Comparison of ENCODE assay signal across 25 mouse cellular contexts in the genomic region with DNA sequence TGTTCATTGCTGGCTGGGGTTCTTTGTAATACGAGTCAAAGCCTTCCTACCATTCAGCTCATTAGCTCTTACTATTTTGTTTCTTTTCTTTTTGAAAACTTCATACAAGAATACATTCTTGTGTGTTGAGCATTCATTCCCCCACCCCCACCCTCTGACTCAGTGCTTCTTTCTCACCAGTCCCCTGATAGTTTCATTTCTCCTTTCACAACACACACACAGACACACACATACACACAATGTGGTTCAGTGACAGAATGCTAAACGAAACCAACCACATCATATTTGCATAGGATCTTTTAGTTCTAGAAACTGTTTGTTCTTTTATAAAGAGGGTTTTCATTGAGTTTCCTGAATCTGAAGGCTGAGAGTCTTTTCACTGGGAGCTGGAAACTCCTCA. TPM values are rescaled to one million over a fixed set of nuclear protein-coding genes. Genes with fewer than 3 reads are reported as not detected.
DNase-seq lines count a peak whose midpoint lies in the region; ATAC-seq and TF ChIP-seq lines count a peak whose summit lies in the region.
"Had no signal": no experiment of that assay in that cellular context is flagged by ENCODE, and none has a peak within 500 bp of the region (broad histone marks: within the 10 kb centered on the region; RNA-seq: fewer than 3 reads in every experiment).

No protein-coding gene starts in this region.

- no peaks in the 10 kb centered on the region for H3K9me3 ChIP-seq in forebrain, embryonic 12.5 days
- no peaks in the 10 kb centered on the region for H3K9me3 ChIP-seq in forebrain, postnatal 0 days (ENCODE audit: low read length)
- H3K9me3 ChIP-seq in hindbrain, postnatal 0 days (ENCODE audit: low read length) = no peaks in the 10 kb centered on the region
- no peaks in the 10 kb centered on the region for H3K9me3 ChIP-seq in kidney, embryonic 14.5 days (ENCODE audit: control insufficient read depth, low read length)
- H3K9me3 ChIP-seq: embryonic facial prominence, embryonic 13.5 days; hindbrain, embryonic 15.5 days; limb, embryonic 15.5 days; midbrain, embryonic 12.5 days; neural tube, embryonic 12.5 days had no signal

- no peaks in the 10 kb centered on the region for H3K27me3 ChIP-seq in forebrain, embryonic 12.5 days
- H3K27me3 ChIP-seq in forebrain, postnatal 0 days (ENCODE audit: insufficient read depth, low read length) = no peaks in the 10 kb centered on the region
- H3K27me3 ChIP-seq in hindbrain, postnatal 0 days (ENCODE audit: insufficient read depth, low read length) = no peaks in the 10 kb centered on the region
- no peaks in the 10 kb centered on the region for H3K27me3 ChIP-seq in kidney, embryonic 14.5 days (ENCODE audit: control insufficient read depth, insufficient read depth, low read length)
- H3K27me3 ChIP-seq: embryonic facial prominence, embryonic 13.5 days; hindbrain, embryonic 15.5 days; limb, embryonic 15.5 days; midbrain, embryonic 12.5 days; neural tube, embryonic 12.5 days had no signal

- H3K27ac ChIP-seq in forebrain, embryonic 12.5 days = peak overlapping the region; percentile 8; the same call in 1 of the 2 replicates
- H3K27ac ChIP-seq in forebrain, postnatal 0 days (ENCODE audit: low read depth, low read length) = no peak overlapping the region
- H3K27ac ChIP-seq in embryonic fibroblast, embryonic 13.5 days (ENCODE audit: insufficient read depth, low read length) = peak overlapping the region; percentile 40; the same call in 1 of the 2 replicates
- H3K27ac ChIP-seq in hindbrain, postnatal 0 days = no peak overlapping the region
- no peak overlapping the region for H3K27ac ChIP-seq in kidney, embryonic 14.5 days (ENCODE audit: low read depth, low read length)
- H3K27ac ChIP-seq: embryonic facial prominence, embryonic 13.5 days; heart, adult 2 months; hindbrain, embryonic 15.5 days; kidney, postnatal 0 days; limb, embryonic 15.5 days; midbrain, embryonic 12.5 days; neural tube, embryonic 12.5 days; stomach, postnatal 0 days had no signal

- H3K4me2 ChIP-seq in forebrain, embryonic 12.5 days = no peak overlapping the region
- no peak overlapping the region for H3K4me2 ChIP-seq in forebrain, postnatal 0 days (ENCODE audit: low read depth)
- no peak overlapping the region for H3K4me2 ChIP-seq in hindbrain, postnatal 0 days (ENCODE audit: low read depth, low read length)
- H3K4me2 ChIP-seq in kidney, embryonic 14.5 days (replicated peaks; ENCODE audit: low read depth, low read length) = no peak overlapping the region
- H3K4me2 ChIP-seq: embryonic facial prominence, embryonic 13.5 days; hindbrain, embryonic 15.5 days; limb, embryonic 15.5 days; midbrain, embryonic 12.5 days; neural tube, embryonic 12.5 days had no signal

- H3K36me3 ChIP-seq in forebrain, embryonic 12.5 days (replicated peaks) = no peaks in the 10 kb centered on the region
- no peaks in the 10 kb centered on the region for H3K36me3 ChIP-seq in forebrain, postnatal 0 days (ENCODE audit: insufficient read depth)
- H3K36me3 ChIP-seq in hindbrain, postnatal 0 days (ENCODE audit: insufficient read depth, low read length) = no peaks in the 10 kb centered on the region
- H3K36me3 ChIP-seq in kidney, embryonic 14.5 days (ENCODE audit: control insufficient read depth, insufficient read depth, low read length) = no peaks in the 10 kb centered on the region
- H3K36me3 ChIP-seq: embryonic facial prominence, embryonic 13.5 days; hindbrain, embryonic 15.5 days; limb, embryonic 15.5 days; midbrain, embryonic 12.5 days; neural tube, embryonic 12.5 days had no signal

- TF ChIP-seq CTCF in forebrain, postnatal 0 days (IDR thresholded peaks at IDR 0.05; ENCODE audit: low read depth) = no peak
- no peak for TF ChIP-seq CTCF in embryonic fibroblast, embryonic 13.5 days (IDR thresholded peaks at IDR 0.05; ENCODE audit: borderline replicate concordance, insufficient read depth, low read length)
- TF ChIP-seq CTCF in hindbrain, postnatal 0 days (IDR thresholded peaks at IDR 0.05; ENCODE audit: low read depth) = no peak

- H3K4me3 ChIP-seq in forebrain, embryonic 12.5 days (replicated peaks) = no peak overlapping the region
- H3K4me3 ChIP-seq in forebrain, postnatal 0 days (ENCODE audit: low read depth, low read length) = no peak overlapping the region
- no peak overlapping the region for H3K4me3 ChIP-seq in embryonic fibroblast, embryonic 13.5 days (ENCODE audit: insufficient read depth, low read length)
- no peak overlapping the region for H3K4me3 ChIP-seq in hindbrain, postnatal 0 days (ENCODE audit: low read length)
- H3K4me3 ChIP-seq in kidney, embryonic 14.5 days (ENCODE audit: low read length) = no peak overlapping the region
- H3K4me3 ChIP-seq: embryonic facial prominence, embryonic 13.5 days; heart, adult 2 months; hindbrain, embryonic 15.5 days; limb, embryonic 15.5 days; midbrain, embryonic 12.5 days; neural tube, embryonic 12.5 days had no signal

- no peak for ATAC-seq in forebrain, embryonic 12.5 days (ENCODE audit: low FRiP score)
- ATAC-seq in forebrain, postnatal 0 days = no peak
- peak; percentile 99 for ATAC-seq in neutrophil, adult 5-6 weeks (ENCODE audit: extremely low read depth, insufficient number of reproducible peaks, low FRiP score, poor library complexity, severe bottlenecking)
- no peak for ATAC-seq in hindbrain, postnatal 0 days
- ATAC-seq in kidney, embryonic 14.5 days (ENCODE audit: low FRiP score, low TSS enrichment) = no peak
- ATAC-seq: intestine, postnatal 0 days had no signal

- no peak for DNase-seq in forebrain, postnatal 0 days
- DNase-seq in B cell, adult 2 months = peak; percentile 53 to 60
- no peak for DNase-seq in hindbrain, postnatal 0 days (ENCODE audit: low spot score)
- DNase-seq: cerebellum, adult 9-11 months; gastrocnemius, postnatal 10 days; heart, adult 2 months; heart, postnatal 4 days; lung, adult 2 months; lung, postnatal 4 days had no signal

- 10% methylated on average over 2 of the region's 2 CpGs for WGBS in forebrain, embryonic 12.5 days
- WGBS in forebrain, postnatal 0 days = 17% methylated on average over 2 of the region's 2 CpGs
- 51% methylated on average over 2 of the region's 2 CpGs for WGBS in hindbrain, postnatal 0 days
- 73% methylated on average over 2 of the region's 2 CpGs for WGBS in kidney, embryonic 14.5 days

- H3K4me1 ChIP-seq in forebrain, embryonic 12.5 days = no peaks in the 10 kb centered on the region; the same call in 1 of the 2 replicates
- no peaks in the 10 kb centered on the region for H3K4me1 ChIP-seq in forebrain, postnatal 0 days (ENCODE audit: insufficient read depth)
- peaks cover 5% of the 10 kb centered on the region for H3K4me1 ChIP-seq in embryonic fibroblast, embryonic 13.5 days (ENCODE audit: control insufficient read depth, insufficient read depth, low read length)
- no peaks in the 10 kb centered on the region for H3K4me1 ChIP-seq in hindbrain, postnatal 0 days (ENCODE audit: insufficient read depth, low read length)
- H3K4me1 ChIP-seq in kidney, embryonic 14.5 days (ENCODE audit: control insufficient read depth, insufficient read depth, low read length) = no peaks in the 10 kb centered on the region
- H3K4me1 ChIP-seq: embryonic facial prominence, embryonic 13.5 days; hindbrain, embryonic 15.5 days; limb, embryonic 15.5 days; midbrain, embryonic 12.5 days; neural tube, embryonic 12.5 days had no signal

- no peak for TF ChIP-seq POLR2A in embryonic fibroblast, embryonic 13.5 days (IDR thresholded peaks at IDR 0.05; ENCODE audit: low read depth, low read length)

- H3K9ac ChIP-seq in forebrain, embryonic 12.5 days = no peak overlapping the region
- no peak overlapping the region for H3K9ac ChIP-seq in forebrain, postnatal 0 days
- H3K9ac ChIP-seq in hindbrain, postnatal 0 days (replicated peaks; ENCODE audit: low read length) = no peak overlapping the region
- no peak overlapping the region for H3K9ac ChIP-seq in kidney, embryonic 14.5 days (ENCODE audit: low read depth, low read length)
- H3K9ac ChIP-seq: embryonic facial prominence, embryonic 13.5 days; hindbrain, embryonic 15.5 days; limb, embryonic 15.5 days; midbrain, embryonic 12.5 days; neural tube, embryonic 12.5 days had no signal

RNA-seq across cellular contexts. Expression of a gene that starts 37.3 kb away (rescaled TPM):
- polyA plus RNA-seq in forebrain, embryonic 12.5 days (2016; fragmentation: Nextera tagmentation; extraction: Ambion mirVana) = 13.1 and 13.8 TPM in 2 replicates
- 9.8 and 13.8 TPM in 2 replicates for total RNA-seq in forebrain, postnatal 0 days (2014; rRNA removed)
- polyA plus RNA-seq in forebrain, postnatal 0 days (2015; fragmentation: Nextera tagmentation; extraction: Ambion mirVana) = 5.0 and 6.0 TPM in 2 replicates
- 10.8 and 10.9 TPM in 2 replicates for polyA plus RNA-seq in embryonic fibroblast, embryonic 13.5 days (2011; ENCODE audit: insufficient read length, low read depth, missing spikeins)
- total RNA-seq in neutrophil, adult 5-6 weeks (2017) = 47.8 and 49.7 TPM in 2 replicates
- total RNA-seq in hindbrain, postnatal 0 days (2014; rRNA removed) = 9.5 and 13.2 TPM in 2 replicates
- polyA plus RNA-seq in hindbrain, postnatal 0 days (2015; fragmentation: Nextera tagmentation; extraction: Ambion mirVana) = 7.2 and 7.7 TPM in 2 replicates
- polyA plus RNA-seq in kidney, embryonic 14.5 days (2014; fragmentation: Nextera tagmentation; extraction: Ambion mirVana) = 8.2 and 9.7 TPM in 2 replicates

RNA-seq across cellular contexts. Expression of a gene that starts 52.3 kb away (rescaled TPM):
- not detected in 2 replicates for polyA plus RNA-seq in forebrain, embryonic 12.5 days (2016; fragmentation: Nextera tagmentation; extraction: Ambion mirVana)
- not detected in 2 replicates for total RNA-seq in forebrain, postnatal 0 days (2014; rRNA removed)
- not detected in 2 replicates for polyA plus RNA-seq in forebrain, postnatal 0 days (2015; fragmentation: Nextera tagmentation; extraction: Ambion mirVana)
- not detected in 2 replicates for polyA plus RNA-seq in embryonic fibroblast, embryonic 13.5 days (2011; ENCODE audit: insufficient read length, low read depth, missing spikeins)
- 1.1 and 2.0 TPM in 2 replicates for total RNA-seq in neutrophil, adult 5-6 weeks (2017)
- not detected in 2 replicates for total RNA-seq in hindbrain, postnatal 0 days (2014; rRNA removed)
- polyA plus RNA-seq in hindbrain, postnatal 0 days (2015; fragmentation: Nextera tagmentation; extraction: Ambion mirVana) = not detected in 2 replicates
- polyA plus RNA-seq in kidney, embryonic 14.5 days (2014; fragmentation: Nextera tagmentation; extraction: Ambion mirVana) = not detected in 2 replicates
- total RNA-seq: adrenal gland, adult 18-20 months; adrenal gland, postnatal 4 days; gastrocnemius, postnatal 10 days; heart, postnatal 4 days; left cerebral cortex, postnatal 25 days had no signal
- polyA plus RNA-seq: embryonic facial prominence, embryonic 13.5 days; heart, embryonic 14.5 days; hindbrain, embryonic 15.5 days; intestine, postnatal 0 days; kidney, postnatal 0 days; limb, embryonic 15.5 days; midbrain, embryonic 12.5 days; neural tube, embryonic 12.5 days; stomach, postnatal 0 days had no signal

Comparison
In these comparisons a context has a peak if more than half of its experiments do, and no peak if none do; other contexts are left out.
1. H3K27ac ChIP-seq: peak in forebrain, embryonic 12.5 days (single experiment) and embryonic fibroblast, embryonic 13.5 days (single experiment); none in forebrain, postnatal 0 days (single experiment), hindbrain, postnatal 0 days (single experiment) and kidney, embryonic 14.5 days (single experiment).
2. DNase-seq: peak in B cell, adult 2 months (2 of 2); none in forebrain, postnatal 0 days (single experiment) and hindbrain, postnatal 0 days (single experiment).